ENCODE assay signal across 12 mouse cellular contexts in the genomic region with DNA sequence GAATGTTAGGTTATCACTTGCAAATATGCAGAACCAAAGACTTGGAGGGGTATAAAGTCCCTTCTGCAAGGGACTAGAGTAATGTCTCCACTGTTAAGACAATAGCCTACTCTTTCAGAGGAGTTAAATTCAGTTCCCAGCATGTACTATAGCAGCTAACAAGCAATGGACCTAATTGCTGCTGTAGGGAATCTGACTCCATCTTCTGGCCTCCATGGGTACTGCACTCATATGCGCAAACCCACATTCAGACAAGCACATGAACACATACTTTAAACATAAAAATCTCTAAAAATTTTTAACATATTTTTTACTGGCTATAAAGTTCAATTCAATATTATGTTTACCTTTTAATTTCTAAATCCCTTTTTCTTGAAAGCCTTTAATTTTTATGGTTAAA.
DNase-seq lines count a peak whose midpoint lies in the region; ATAC-seq and TF ChIP-seq lines count a peak whose summit lies in the region.
"Had no signal": no experiment of that assay in that cellular context is flagged by ENCODE, and none has a peak within 500 bp of the region (broad histone marks: within the 10 kb centered on the region; RNA-seq: fewer than 3 reads in every experiment).

No protein-coding gene starts in this region.

- no peak overlapping the region for H3K27ac ChIP-seq in kidney, adult 2 months (ENCODE audit: insufficient read depth, low read depth, low read length)
- H3K27ac ChIP-seq in midbrain, embryonic 16.5 days (ENCODE audit: low read length) = no peak overlapping the region
- H3K27ac ChIP-seq: forebrain, embryonic 12.5 days had no signal

- WGBS in kidney, adult 2 months = 98% methylated on average over 1 of the region's 1 CpGs
- WGBS in midbrain, embryonic 16.5 days = 95% methylated on average over 1 of the region's 1 CpGs

- ATAC-seq in midbrain, embryonic 16.5 days = no peak
- ATAC-seq in activated CD4-positive, CD25-positive, alpha-beta regulatory T cell, adult 4 months = no peak

- no peak overlapping the region for H3K9ac ChIP-seq in midbrain, embryonic 16.5 days (ENCODE audit: low read depth, low read length)
- H3K9ac ChIP-seq: forebrain, embryonic 12.5 days had no signal

- H3K4me1 ChIP-seq in kidney, adult 2 months (ENCODE audit: control insufficient read depth, insufficient read depth, low read length) = no peaks in the 10 kb centered on the region
- no peaks in the 10 kb centered on the region for H3K4me1 ChIP-seq in E14TG2a.4 (replicated peaks; ENCODE audit: low read depth, low read length)
- no peaks in the 10 kb centered on the region for H3K4me1 ChIP-seq in midbrain, embryonic 16.5 days (ENCODE audit: control insufficient read depth, insufficient read depth, low read length)
- H3K4me1 ChIP-seq: forebrain, embryonic 12.5 days had no signal

- peak; percentile 33; the same call in 1 of the 2 replicates for TF ChIP-seq CTCF in kidney, adult 2 months (conservative IDR thresholded peaks at IDR 0.05; ENCODE audit: insufficient read depth, insufficient read length, low read depth, low read length)
- TF ChIP-seq CTCF in E14TG2a.4 (conservative IDR thresholded peaks at IDR 0.05; ENCODE audit: low read length) = peak; percentile 64

- no peak for DNase-seq in kidney, adult 2 months
- no peak for DNase-seq in kidney, postnatal 25 days
- peak; percentile 43 for DNase-seq in 416B (ENCODE audit: low read depth)
- DNase-seq in brain, adult 2 months (ENCODE audit: low read depth, low spot score) = peak; percentile 42
- DNase-seq: adrenal gland, adult 2 months; cerebellum, postnatal 10 days; heart, postnatal 4 days; kidney, postnatal 4 days had no signal

- H3K4me2 ChIP-seq in midbrain, embryonic 16.5 days (ENCODE audit: low read length) = no peak overlapping the region
- H3K4me2 ChIP-seq: forebrain, embryonic 12.5 days had no signal

- no peak overlapping the region for H3K4me3 ChIP-seq in kidney, adult 2 months (ENCODE audit: insufficient read depth, low read depth, low read length)
- no peak overlapping the region for H3K4me3 ChIP-seq in E14TG2a.4 (replicated peaks; ENCODE audit: low read length)
- H3K4me3 ChIP-seq in midbrain, embryonic 16.5 days (ENCODE audit: low read depth, low read length) = no peak overlapping the region
- H3K4me3 ChIP-seq: forebrain, embryonic 12.5 days had no signal

- no peaks in the 10 kb centered on the region for H3K36me3 ChIP-seq in kidney, adult 2 months (ENCODE audit: control insufficient read depth, insufficient read depth, low read length)
- no peaks in the 10 kb centered on the region for H3K36me3 ChIP-seq in E14TG2a.4 (ENCODE audit: insufficient read depth, low read length)
- H3K36me3 ChIP-seq in midbrain, embryonic 16.5 days (ENCODE audit: control insufficient read depth, insufficient read depth, low read length) = no peaks in the 10 kb centered on the region
- H3K36me3 ChIP-seq: forebrain, embryonic 12.5 days had no signal

- no peaks in the 10 kb centered on the region for H3K27me3 ChIP-seq in kidney, adult 2 months (replicated peaks; ENCODE audit: control insufficient read depth, insufficient read depth, low read length)
- H3K27me3 ChIP-seq in E14TG2a.4 (ENCODE audit: insufficient read depth, low read length) = no peaks in the 10 kb centered on the region
- no peaks in the 10 kb centered on the region for H3K27me3 ChIP-seq in midbrain, embryonic 16.5 days (ENCODE audit: control insufficient read depth, insufficient read depth, low read depth, low read length)
- H3K27me3 ChIP-seq: forebrain, embryonic 12.5 days had no signal

- H3K9me3 ChIP-seq in E14TG2a.4 (ENCODE audit: low read length) = peaks cover 5% of the 10 kb centered on the region
- no peaks in the 10 kb centered on the region for H3K9me3 ChIP-seq in midbrain, embryonic 16.5 days (replicated peaks; ENCODE audit: control insufficient read depth, low read length, poor library complexity, severe bottlenecking)
- H3K9me3 ChIP-seq: forebrain, embryonic 12.5 days had no signal

- no peak for TF ChIP-seq POLR2A in kidney, adult 2 months (IDR thresholded peaks at IDR 0.05; ENCODE audit: low read depth, low read length)

Comparison
In these comparisons a context has a peak if more than half of its experiments do, and no peak if none do; other contexts are left out.
1. DNase-seq: peak in 416B (single experiment) and brain, adult 2 months (single experiment); none in kidney, adult 2 months (single experiment) and kidney, postnatal 25 days (0 of 2).